Mouse (Mus musculus) lung, adult 2 months (tissue): Measurements from ENCODE around the gene N4bp1. TPM values are rescaled to one million over a fixed set of nuclear protein-coding genes. Genes with fewer than 3 reads are reported as not detected.

ENCODE experiments used
- DNase-seq: peaks from one replicate; pipeline ENCODE4 v3.0.0; 2022
- H3K4me1 ChIP-seq: fragments of 200-500 bp; 2 replicates; pipeline ENCODE4 v1.6.1; 2011; ENCODE audit warnings: low read length; ENCODE audit not compliant: control insufficient read depth, insufficient read depth
- H3K4me3 ChIP-seq: fragments of 200-500 bp; replicated peaks from 2 replicates; pipeline ENCODE3; 2011; ENCODE audit warnings: low read depth, mild to moderate bottlenecking, control low read depth, low read length; ENCODE audit errors: extremely low read depth
- CTCF ChIP-seq: fragments of 200-500 bp; IDR thresholded peaks from 2 replicates; pipeline ENCODE4 v1.5.1; 2011; ENCODE audit warnings: mild to moderate bottlenecking, low read length, control low read depth; ENCODE audit not compliant: insufficient read depth
- POLR2A ChIP-seq: fragments of 200-500 bp; IDR thresholded peaks from 2 replicates; pipeline ENCODE4 v1.6.1; 2011; ENCODE audit warnings: low read depth, mild to moderate bottlenecking, control low read depth, low read length, borderline replicate concordance; ENCODE audit errors: extremely low read depth
- WGBS: fragments of 180-500 bp; shearing (Covaris S2); methylation state at CpG from one replicate; pipeline ENCODE4 v1.1.7; 2018; 5-methylcytosine and 5-hydroxymethylcytosine counted together
- polyA plus RNA-seq: library from polyadenylated mRNA; depleted of rRNA; stranded (reverse); fragments of >200 nt; gene quantifications from 2 replicates; pipeline ENCODE4 v1.2.3, GENCODE M21; 2012

The N4bp1 gene
- polyA plus RNA-seq, 1 experiment: 18.9 TPM

DNA sequence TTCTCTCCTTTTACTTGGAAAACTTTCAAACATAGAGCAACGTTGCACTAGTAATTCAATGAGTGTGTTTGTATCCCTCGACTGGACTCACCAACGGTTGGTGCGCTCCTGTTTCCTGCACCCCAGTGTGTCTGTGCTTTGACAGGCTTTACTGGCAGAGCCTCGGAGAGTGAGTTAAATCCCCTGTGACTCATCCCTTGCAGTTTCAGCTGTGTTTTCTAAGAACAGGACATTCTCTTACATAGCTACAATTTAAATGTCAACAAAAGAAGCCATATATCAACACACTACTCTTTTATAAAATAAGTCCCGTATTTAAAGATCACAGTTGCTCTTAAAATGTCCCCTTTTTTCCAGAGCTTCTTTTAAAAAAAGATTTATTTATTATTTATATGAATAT lies 65.6 kb downstream of the N4bp1 start:
- Histone ChIP-seq H3K4me3 (no peak overlapping the region), H3K4me1 (no peaks in the 10 kb centered on the region)
- no peak for TF ChIP-seq POLR2A
- no peak for TF ChIP-seq CTCF
- WGBS: 62% methylated on average over 6 of the region's 6 CpGs
- no peak for DNase-seq

DNA sequence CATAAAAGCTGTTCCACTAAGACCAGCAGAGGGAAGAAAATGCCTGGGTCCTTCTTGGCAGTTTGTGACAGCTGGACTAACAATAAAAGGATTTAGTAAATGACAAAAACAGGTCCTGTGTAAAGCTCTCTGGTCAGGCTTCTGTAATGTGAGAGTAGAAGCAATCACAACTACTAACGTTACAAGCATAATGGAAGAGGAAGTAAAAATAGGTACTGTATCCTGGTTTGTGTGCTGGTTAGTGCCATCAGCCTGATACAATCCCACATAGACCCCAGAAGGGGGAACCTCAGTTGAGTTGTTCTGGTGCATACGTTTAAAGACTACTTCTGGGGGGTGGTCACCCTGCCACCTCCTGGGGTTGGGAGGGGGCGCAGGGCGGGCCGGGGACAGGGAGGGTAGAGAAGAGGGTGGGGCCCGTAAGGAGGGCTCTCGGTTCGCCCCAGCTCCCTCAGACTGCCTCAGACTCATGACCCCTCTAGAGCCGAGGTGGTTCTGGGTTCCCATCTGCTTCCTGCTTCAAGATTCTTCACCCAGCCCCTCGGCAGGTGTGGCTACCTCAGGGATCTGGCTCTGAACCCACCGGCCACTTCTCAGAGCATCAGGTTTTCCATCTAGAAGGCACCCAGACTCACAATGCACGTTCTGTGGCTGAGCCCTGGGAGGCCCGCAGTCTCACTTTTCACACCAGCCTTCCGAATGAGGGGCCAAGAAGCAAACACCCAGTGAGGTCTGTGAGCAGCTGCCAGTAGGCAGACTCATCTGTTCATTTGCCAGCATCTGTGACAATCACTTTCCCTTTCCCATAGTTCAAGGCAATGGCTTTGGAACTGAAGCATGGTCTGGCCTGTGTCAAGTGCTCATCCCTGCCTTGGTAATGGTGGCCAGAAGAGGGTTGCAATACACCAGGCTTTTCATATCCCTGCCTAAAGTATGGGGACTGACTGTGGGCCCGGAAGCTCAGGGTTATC lies 75.8 kb downstream of the N4bp1 start:
- peaks cover 6% of the 10 kb centered on the region for H3K4me1 ChIP-seq
- TF ChIP-seq CTCF: no peak
- no peak for TF ChIP-seq POLR2A
- no peak overlapping the region for H3K4me3 ChIP-seq
- no peak for DNase-seq
- WGBS: 84% methylated on average over 15 of the region's 15 CpGs

DNA sequence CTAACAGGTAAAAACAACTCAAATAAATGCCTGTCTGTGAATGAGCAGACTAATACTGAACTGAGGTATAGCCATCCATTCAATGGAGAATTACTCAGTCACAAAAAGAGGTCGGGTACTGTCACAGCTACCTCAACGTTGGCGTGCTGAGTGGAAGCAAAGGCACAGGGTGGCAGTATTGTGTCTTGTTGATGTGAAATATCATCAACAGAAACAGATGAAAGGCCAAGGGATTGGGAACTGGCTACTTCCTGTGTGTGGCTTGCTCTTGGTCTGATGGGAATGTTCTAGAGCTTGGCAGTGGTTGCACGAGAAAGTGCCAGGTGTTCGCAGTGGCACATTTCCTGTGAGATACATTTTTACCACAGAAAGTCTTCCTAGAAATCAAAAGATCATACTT lies 76.8 kb downstream of the N4bp1 start:
- H3K4me1 ChIP-seq: peaks cover 6% of the 10 kb centered on the region
- no peak for DNase-seq
- no peak for TF ChIP-seq POLR2A
- TF ChIP-seq CTCF: peak; percentile 53
- 23% methylated on average over 5 of the region's 5 CpGs for WGBS
- no peak overlapping the region for H3K4me3 ChIP-seq

DNA sequence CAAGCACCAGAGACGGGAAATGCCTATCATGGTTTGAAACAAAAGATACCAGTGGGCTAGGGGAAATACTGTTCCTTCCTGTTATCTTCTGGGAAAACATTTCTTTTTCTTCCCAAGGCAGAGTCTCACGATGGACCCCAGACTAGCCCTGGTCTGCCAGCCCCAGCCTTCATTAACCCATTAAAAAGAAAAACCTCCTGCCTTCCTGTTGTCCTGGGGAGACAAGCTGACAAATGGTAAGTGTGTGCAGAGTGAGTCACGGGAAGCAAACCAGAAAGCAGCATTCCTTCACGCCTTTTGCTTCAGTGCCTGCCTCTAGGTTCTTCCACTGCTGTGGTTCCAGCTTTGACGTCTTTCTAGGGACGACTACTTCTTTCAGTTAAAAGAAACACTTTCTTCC lies 83.1 kb downstream of the N4bp1 start:
- 34% methylated on average over 6 of the region's 6 CpGs for WGBS
- Histone ChIP-seq H3K4me3 (no peak overlapping the region), H3K4me1 (0 out of 2 replicates have a peak, but pooled peaks cover 5% of the 10 kb centered on the region)
- DNase-seq: no peak
- no peak for TF ChIP-seq CTCF
- TF ChIP-seq POLR2A: no peak

DNA sequence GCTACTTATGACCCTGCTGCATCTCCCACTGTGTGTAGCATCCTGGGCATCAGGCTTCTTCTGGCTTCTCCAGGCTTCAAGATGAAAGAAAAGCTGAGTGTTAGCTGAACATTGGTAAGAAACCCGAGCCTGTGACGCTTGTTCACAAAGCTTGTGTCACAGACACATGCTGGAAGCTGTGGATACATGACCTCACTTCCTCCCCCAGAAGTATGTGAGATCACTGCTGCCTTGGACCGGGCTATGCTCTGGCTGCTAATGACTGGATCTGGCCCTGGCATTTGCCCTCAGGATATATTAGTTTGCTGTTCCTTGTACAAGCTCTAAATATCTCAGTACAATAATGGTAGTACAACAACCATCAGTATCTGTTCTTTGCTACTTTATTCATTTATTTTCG lies 84.1 kb downstream of the N4bp1 start:
- H3K4me1 ChIP-seq: 0 out of 2 replicates have a peak, but pooled peaks cover 5% of the 10 kb centered on the region
- WGBS: 20% methylated on average over 4 of the region's 4 CpGs
- no peak overlapping the region for H3K4me3 ChIP-seq
- TF ChIP-seq POLR2A (no peak), CTCF (no peak)
- DNase-seq: no peak

DNA sequence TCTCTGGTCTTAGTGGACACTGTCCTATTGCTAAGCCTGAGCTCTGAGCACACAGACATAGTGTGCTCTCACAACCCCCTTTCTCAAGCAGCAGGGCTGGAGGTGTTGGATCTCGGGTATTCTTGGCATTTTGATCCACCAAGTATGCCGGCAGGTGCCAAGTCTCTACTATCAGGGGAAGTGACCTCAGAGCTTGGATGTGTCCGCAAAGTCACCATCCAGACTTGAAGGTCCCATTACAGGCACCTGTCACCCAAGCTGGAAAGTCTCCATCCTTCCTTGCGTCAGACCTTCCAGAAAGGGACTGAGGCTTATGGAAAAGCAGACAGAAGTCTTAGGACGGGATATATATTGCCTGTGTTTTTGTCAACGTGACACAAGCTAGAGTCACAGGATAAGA lies 86.9 kb downstream of the N4bp1 start:
- no peak for DNase-seq
- no peak overlapping the region for H3K4me3 ChIP-seq
- H3K4me1 ChIP-seq: 0 out of 2 replicates have a peak, but pooled peaks cover 5% of the 10 kb centered on the region
- WGBS: 81% methylated on average over 6 of the region's 6 CpGs
- no peak for TF ChIP-seq CTCF
- no peak for TF ChIP-seq POLR2A

DNA sequence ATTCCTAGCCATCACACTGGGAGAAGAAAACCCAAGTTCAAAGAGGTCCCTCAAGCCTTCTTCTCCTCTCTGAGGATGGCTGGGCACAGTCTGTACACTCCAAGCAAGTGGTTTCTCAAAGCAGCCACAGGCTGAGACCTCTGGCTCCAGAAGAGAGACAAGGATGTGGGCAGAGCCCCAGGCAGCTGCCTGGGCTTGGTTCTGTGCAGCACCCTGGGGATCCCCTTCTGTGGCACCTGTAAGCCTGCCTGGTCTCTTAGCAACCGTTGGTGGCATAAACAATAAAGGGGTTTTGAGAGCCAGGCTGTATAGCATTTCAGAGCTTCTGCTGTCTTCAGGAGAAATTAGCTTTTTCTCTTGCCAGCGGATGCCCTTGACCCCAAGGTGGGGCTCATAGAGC lies 87.4 kb downstream of the N4bp1 start:
- 80% methylated on average over 2 of the region's 2 CpGs for WGBS
- 0 out of 2 replicates have a peak, but pooled peaks cover 5% of the 10 kb centered on the region for H3K4me1 ChIP-seq
- H3K4me3 ChIP-seq: no peak overlapping the region
- TF ChIP-seq POLR2A (no peak), CTCF (no peak)
- DNase-seq: no peak

DNA sequence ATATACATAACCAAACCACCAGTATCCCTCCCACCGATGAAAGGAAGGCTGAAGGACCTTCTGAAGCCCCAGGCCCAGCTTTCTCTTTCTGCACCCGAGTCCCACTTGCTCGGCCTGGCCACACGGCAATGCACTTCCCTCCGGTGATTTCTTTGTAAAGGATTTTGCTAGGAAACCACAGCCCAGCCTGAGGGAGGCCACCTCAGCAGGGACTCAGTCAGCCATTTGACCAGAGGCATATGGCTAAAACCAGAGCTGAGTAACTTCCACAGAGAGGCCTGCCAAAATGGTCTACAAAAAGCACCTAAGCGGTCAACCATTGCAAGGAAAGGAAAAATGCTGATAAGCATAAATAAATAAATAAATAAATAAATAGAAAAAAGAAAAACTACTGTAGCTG lies 90.3 kb downstream of the N4bp1 start:
- WGBS: 62% methylated on average over 6 of the region's 6 CpGs
- no peak overlapping the region for H3K4me3 ChIP-seq
- DNase-seq: no peak
- TF ChIP-seq CTCF (no peak), POLR2A (no peak)
- no peaks in the 10 kb centered on the region for H3K4me1 ChIP-seq

DNA sequence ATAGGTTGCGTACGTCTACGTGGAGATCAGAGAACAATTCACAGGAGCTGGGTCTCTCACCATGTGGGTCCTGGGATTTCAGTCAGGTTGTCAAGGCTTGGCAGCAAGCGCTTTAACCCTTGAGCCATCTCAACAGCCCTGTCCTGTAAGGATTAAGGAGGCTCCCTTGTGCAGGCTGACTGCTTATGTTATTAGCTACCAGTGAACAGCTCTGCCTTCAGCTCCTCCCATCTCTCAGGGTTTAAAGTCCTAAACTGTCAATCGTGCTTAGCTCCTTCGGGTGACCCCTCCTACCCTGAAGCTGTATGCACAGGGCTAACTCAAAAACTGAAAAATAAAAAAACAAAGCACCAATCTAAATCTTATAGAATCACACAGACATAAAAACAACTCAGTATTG lies 93.5 kb downstream of the N4bp1 start:
- TF ChIP-seq POLR2A: no peak
- no peak for TF ChIP-seq CTCF
- DNase-seq: no peak
- no peak overlapping the region for H3K4me3 ChIP-seq
- peaks cover 6% of the 10 kb centered on the region for H3K4me1 ChIP-seq
- WGBS: 87% methylated on average over 6 of the region's 6 CpGs

DNA sequence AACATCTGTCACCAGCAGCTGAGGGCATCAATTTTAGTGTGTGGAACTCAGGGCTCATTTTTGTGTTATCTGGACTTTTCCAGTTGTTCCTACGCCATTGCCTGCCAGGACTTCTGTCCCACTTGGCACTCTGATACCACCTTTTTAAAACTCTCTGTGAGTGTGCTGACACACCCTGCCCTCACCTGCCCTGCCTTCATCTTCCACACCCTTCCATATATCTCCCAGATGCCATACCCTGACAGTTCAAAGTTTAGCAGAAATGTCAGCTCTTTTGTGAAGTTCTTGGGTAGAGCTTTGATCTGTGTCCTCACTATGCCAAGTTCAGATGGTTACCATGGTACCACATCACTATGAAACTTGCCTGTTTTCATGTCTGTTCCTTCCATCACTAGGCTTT lies 95.5 kb downstream of the N4bp1 start:
- no peak for TF ChIP-seq CTCF
- no peak for TF ChIP-seq POLR2A
- no peak overlapping the region for H3K4me3 ChIP-seq
- DNase-seq: no peak
- peaks cover 6% of the 10 kb centered on the region for H3K4me1 ChIP-seq
- WGBS: 71% methylated on average over 1 of the region's 1 CpGs
